Mouse (Mus musculus): ENCODE results near the gene Asb15.

Asb15 gene

GRCm38 (mm10) chr6:24568963-24569362 is 41.0 kb downstream of the Asb15 start:
- no peak for DNase-seq (ENCODE audit: low spot score)

GRCm38 (mm10) chr6:24569711-24570110 is 41.8 kb downstream of the Asb15 start:
- DNase-seq (ENCODE audit: low spot score) = no peak

- DNase-seq (ENCODE audit: low spot score) = no peak
These were observed 42.3 kb downstream of the Asb15 start for GRCm38 (mm10) chr6:24570278-24570677.

- no peak for DNase-seq (ENCODE audit: low spot score)
These were observed 43.2 kb downstream of the Asb15 start for GRCm38 (mm10) chr6:24571126-24571525.

- DNase-seq (ENCODE audit: low spot score) = no peak
These were observed 44.5 kb downstream of the Asb15 start for GRCm38 (mm10) chr6:24572431-24572830.

- DNase-seq (ENCODE audit: low spot score) = no peak
These were observed 45.4 kb downstream of the Asb15 start for GRCm38 (mm10) chr6:24573319-24573718.

GRCm38 (mm10) chr6:24583456-24583855 is 55.5 kb downstream of the Asb15 start:
- no peak for DNase-seq (ENCODE audit: low spot score)

GRCm38 (mm10) chr6:24585431-24586310 is 57.7 kb downstream of the Asb15 start:
- DNase-seq (ENCODE audit: low spot score) = no peak

GRCm38 (mm10) chr6:24586885-24587284 is 58.9 kb downstream of the Asb15 start:
- DNase-seq (ENCODE audit: low spot score) = peak; percentile 60

- no peak for DNase-seq (ENCODE audit: low spot score)
These were observed 62.3 kb downstream of the Asb15 start for GRCm38 (mm10) chr6:24590282-24590681.

GRCm38 (mm10) chr6:24591525-24592218 is 63.7 kb downstream of the Asb15 start:
- DNase-seq (ENCODE audit: low spot score) = no peak

GRCm38 (mm10) chr6:24597500-24597899 is 69.6 kb downstream of the Asb15 start, which contains the start of gene Lmod2:
Gene Lmod2, plus strand, starts transcription at chr6:24597762.
- no peak for DNase-seq (ENCODE audit: low spot score)

GRCm38 (mm10) chr6:24599179-24599578 is 71.2 kb downstream of the Asb15 start:
- no peak for DNase-seq (ENCODE audit: low spot score)

GRCm38 (mm10) chr6:24599639-24600038 is 71.7 kb downstream of the Asb15 start:
- DNase-seq (ENCODE audit: low spot score) = no peak

- no peak for DNase-seq (ENCODE audit: low spot score)
These were observed 72.2 kb downstream of the Asb15 start for GRCm38 (mm10) chr6:24600134-24600533.

- DNase-seq (ENCODE audit: low spot score) = no peak
These were observed 72.8 kb downstream of the Asb15 start for GRCm38 (mm10) chr6:24600726-24601125.

- DNase-seq (ENCODE audit: low spot score) = no peak
These were observed 73.7 kb downstream of the Asb15 start for GRCm38 (mm10) chr6:24601668-24602067.

GRCm38 (mm10) chr6:24602351-24602750 is 74.4 kb downstream of the Asb15 start:
- no peak for DNase-seq (ENCODE audit: low spot score)

GRCm38 (mm10) chr6:24602993-24603392 is 75.0 kb downstream of the Asb15 start:
- DNase-seq (ENCODE audit: low spot score) = no peak

GRCm38 (mm10) chr6:24604289-24604688 is 76.3 kb downstream of the Asb15 start:
- no peak for DNase-seq (ENCODE audit: low spot score)

GRCm38 (mm10) chr6:24605631-24606030 is 77.7 kb downstream of the Asb15 start:
- DNase-seq (ENCODE audit: low spot score) = no peak

- DNase-seq (ENCODE audit: low spot score) = no peak
These were observed 78.6 kb downstream of the Asb15 start for GRCm38 (mm10) chr6:24606512-24606911.

GRCm38 (mm10) chr6:24607531-24607930 is 79.6 kb downstream of the Asb15 start:
- DNase-seq (ENCODE audit: low spot score) = no peak
